Comparison of ENCODE assay signal across 22 mouse cellular contexts in genomic region chr3:64029846-64030245, GRCm38 (mm10). TPM values are rescaled to one million over a fixed set of nuclear protein-coding genes. Genes with fewer than 3 reads are reported as not detected.
DNase-seq lines count a peak whose midpoint lies in the region; ATAC-seq and TF ChIP-seq lines count a peak whose summit lies in the region.
"Had no signal": no experiment of that assay in that cellular context is flagged by ENCODE, and none has a peak within 500 bp of the region (broad histone marks: within the 10 kb centered on the region; RNA-seq: fewer than 3 reads in every experiment).

No protein-coding gene starts in this region.

- no peak for TF ChIP-seq RAD21 in MEL (IDR thresholded peaks at IDR 0.05; ENCODE audit: low read depth, low read length)

- H3K4me1 ChIP-seq in MEL (ENCODE audit: control insufficient read depth in 1 of 2, insufficient read depth in 2 of 2, low read length in 2 of 2): peaks cover 2 to 3% of the 10 kb centered on the region in 2 experiments; a peak in 2 of 4 replicates
- H3K4me1 ChIP-seq in hindbrain, embryonic 11.5 days (replicated peaks; ENCODE audit: control insufficient read depth, insufficient read depth, low read length): no peaks in the 10 kb centered on the region

- peak; percentile 46 for DNase-seq in MEL (ENCODE audit: low read depth, low spot score)
- DNase-seq in MEL-GATA-1-ER (ENCODE audit: extremely low read depth, low read depth): peak; percentile 64
- no peak for DNase-seq in urinary bladder, adult 18-20 months (ENCODE audit: low spot score in 2 of 2)
- no peak for DNase-seq in hindbrain, embryonic 11.5 days (ENCODE audit: low spot score)
- DNase-seq: adrenal gland, adult 2 months; adrenal gland, adult 8-10 months; adrenal gland, postnatal 10 days; adrenal gland, postnatal 14 days; adrenal gland, postnatal 25 days; adrenal gland, postnatal 36 days; B cell, adult 2 months; cerebellum, adult 11 months; cerebellum, adult 11-12 months; cerebellum, adult 18-20 months; cerebellum, adult 2 months; cerebellum, adult 8-10 months had no signal

- no peaks in the 10 kb centered on the region for H3K27me3 ChIP-seq in MEL (ENCODE audit: control insufficient read depth in 1 of 2, insufficient read depth in 2 of 2, low read length in 2 of 2)
- no peaks in the 10 kb centered on the region for H3K27me3 ChIP-seq in hindbrain, embryonic 11.5 days (ENCODE audit: control insufficient read depth, insufficient read depth, low read length)
- H3K27me3 ChIP-seq: CH12.LX, Patski had no signal

- no peak overlapping the region for H3K4me2 ChIP-seq in hindbrain, embryonic 11.5 days (replicated peaks; ENCODE audit: low read depth, low read length)

- no peaks in the 10 kb centered on the region for H3K9me3 ChIP-seq in MEL (replicated peaks; ENCODE audit: insufficient read depth, low read length)
- no peaks in the 10 kb centered on the region for H3K9me3 ChIP-seq in hindbrain, embryonic 11.5 days (ENCODE audit: control insufficient read depth, low read length)
- H3K9me3 ChIP-seq: G1E had no signal

- H3K4me3 ChIP-seq in MEL (ENCODE audit: control insufficient read depth in 1 of 2, insufficient read depth in 1 of 2, low read depth in 2 of 2, low read length in 2 of 2): no peak overlapping the region
- no peak overlapping the region for H3K4me3 ChIP-seq in hindbrain, embryonic 11.5 days (ENCODE audit: low read depth, low read length)

- H3K27ac ChIP-seq in MEL (ENCODE audit: control insufficient read depth, low read depth, low read length): peak overlapping the region; percentile 60; the same call in 1 of the 2 replicates
- no peak overlapping the region for H3K27ac ChIP-seq in hindbrain, embryonic 11.5 days (ENCODE audit: low read depth, low read length)

- no peak overlapping the region for H3K9ac ChIP-seq in MEL (ENCODE audit: control insufficient read depth, low read depth, low read length, poor library complexity, severe bottlenecking)
- no peak overlapping the region for H3K9ac ChIP-seq in hindbrain, embryonic 11.5 days (ENCODE audit: low read depth, low read length)

- H3K36me3 ChIP-seq in MEL (ENCODE audit: control insufficient read depth in 1 of 2, insufficient read depth in 2 of 2, low read length in 2 of 2): peaks cover 0 to 2% of the 10 kb centered on the region in 2 experiments; a peak in 1 of 4 replicates
- H3K36me3 ChIP-seq in hindbrain, embryonic 11.5 days (ENCODE audit: control insufficient read depth, insufficient read depth, low read length): no peaks in the 10 kb centered on the region

- peak; percentile 42 to 82; a peak in 3 of 4 replicates for TF ChIP-seq EP300 in MEL (IDR thresholded peaks at IDR 0.05; ENCODE audit: low read depth in 1 of 2, low read length in 2 of 2)

- H3K79me2 ChIP-seq in MEL (ENCODE audit: control insufficient read depth, insufficient read depth, low read length, poor library complexity): no peaks in the 10 kb centered on the region

- no peak for ATAC-seq in hindbrain, embryonic 11.5 days (ENCODE audit: low FRiP score)
- ATAC-seq: activated CD4-positive, CD25-positive, alpha-beta regulatory T cell, adult 4 months; CD4-positive, CD25-positive, alpha-beta regulatory T cell, adult 4 months; Patski had no signal

- WGBS in hindbrain, embryonic 11.5 days: 96% methylated on average over 4 of the region's 4 CpGs

- no peak for TF ChIP-seq POLR2A in MEL (IDR thresholded peaks at IDR 0.05; ENCODE audit: control insufficient read depth in 1 of 2, insufficient read depth in 1 of 2, low read depth in 1 of 2, low read length in 2 of 2, poor library complexity in 1 of 2)

- TF ChIP-seq CTCF in MEL (IDR thresholded peaks at IDR 0.05 in 2 of 3, conservative IDR thresholded peaks at IDR 0.05 in 1 of 3; ENCODE audit: control insufficient read depth in 1 of 3, insufficient read depth in 1 of 3, low read depth in 2 of 3, low read length in 3 of 3, poor library complexity in 1 of 3, severe bottlenecking in 1 of 3): no peak

TF ChIP-seq in MEL, 35 proteins besides CTCF, POLR2A, EP300 and RAD21:
- 0 out of 2 replicates have a peak, but pooled peaks have one; percentile 13 for TF ChIP-seq RCOR1 (IDR thresholded peaks at IDR 0.05; ENCODE audit: low read depth, low read length)
- TF ChIP-seq TCF12 (IDR thresholded peaks at IDR 0.05; ENCODE audit: low read depth, low read length): peak; percentile 45; the same call in 1 of the 2 replicates
- TF ChIP-seq GATA1 (IDR thresholded peaks at IDR 0.05; ENCODE audit: low read depth, low read length): peak; percentile 53
- TF ChIP-seq BHLHE40 (IDR thresholded peaks at IDR 0.05; ENCODE audit: borderline replicate concordance, low read depth, low read length): no peak
- TF ChIP-seq CHD2 (IDR thresholded peaks at IDR 0.05; ENCODE audit: low read length): no peak

RNA-seq across cellular contexts. Expression of gene Vmn2r1, which starts 51.5 kb away (rescaled TPM):
- not detected in 2 replicates for total RNA-seq in MEL (2012; rRNA removed)
- polyA plus RNA-seq in MEL (2012; ENCODE audit: insufficient read depth in 1 of 2, insufficient read length in 2 of 2, low read depth in 1 of 2, low replicate concordance in 2 of 2, missing spikeins in 1 of 2): under 1 TPM in 1 of 2 experiments, not detected in 1; 0.01 TPM
- polyA plus RNA-seq in hindbrain, embryonic 11.5 days (2014; fragmentation: Nextera tagmentation; extraction: Ambion mirVana): 0.03 and 0.14 TPM in 2 replicates
- polyA plus RNA-seq: activated CD4-positive, CD25-positive, alpha-beta regulatory T cell, adult 4 months; C2C12; CD4-positive, CD25-positive, alpha-beta regulatory T cell, adult 4 months; G1E had no signal

RNA-seq across cellular contexts. Expression of gene Gmps, which starts 53.9 kb away (rescaled TPM):
- total RNA-seq in MEL (2012; rRNA removed): 40.4 and 41.8 TPM in 2 replicates
- polyA plus RNA-seq in MEL (2012; ENCODE audit: insufficient read depth in 1 of 2, insufficient read length in 2 of 2, low read depth in 1 of 2, low replicate concordance in 2 of 2, missing spikeins in 1 of 2): 10 to 100 TPM; 31.6 to 59.3 TPM
- polyA plus RNA-seq in hindbrain, embryonic 11.5 days (2014; fragmentation: Nextera tagmentation; extraction: Ambion mirVana): 70.7 and 71.9 TPM in 2 replicates

Comparison
In these comparisons a context has a peak if more than half of its experiments do, and no peak if none do; other contexts are left out.
1. DNase-seq: peak in MEL (single experiment) and MEL-GATA-1-ER (single experiment); none in urinary bladder, adult 18-20 months (0 of 2) and hindbrain, embryonic 11.5 days (single experiment).